Mouse (Mus musculus): ENCODE measurements at regions not wholly inside any gene's neighbourhood (a gene's known extent, or its start where the extent isn't known, plus 50 kb on each side); places are given as distances from the start of the nearest gene placed in this dataset.

- CTCF ChIA-PET = no interaction called here
These were observed 91.0 kb upstream of the Cadm1 start for GRCm38 (mm10) chr9:47438976-47439375.

- CTCF ChIA-PET = no interaction called here
These were observed 90.5 kb upstream of the Cadm1 start for GRCm38 (mm10) chr9:47439506-47439905.

GRCm38 (mm10) chr9:47440128-47440527 is 89.8 kb upstream of the Cadm1 start:
- CTCF ChIA-PET = no interaction called here

- CTCF ChIA-PET = no interaction called here
These were observed 88.8 kb upstream of the Cadm1 start for GRCm38 (mm10) chr9:47441155-47441554.

- CTCF ChIA-PET = no interaction called here
These were observed 85.8 kb upstream of the Cadm1 start for GRCm38 (mm10) chr9:47444168-47444567.

GRCm38 (mm10) chr9:47444752-47445151 is 85.2 kb upstream of the Cadm1 start:
- CTCF ChIA-PET = no interaction called here

GRCm38 (mm10) chr9:47445332-47445731 is 84.6 kb upstream of the Cadm1 start:
- CTCF ChIA-PET = no interaction called here

- CTCF ChIA-PET = no interaction called here
These were observed 77.2 kb upstream of the Cadm1 start for GRCm38 (mm10) chr9:47452752-47453151.

- CTCF ChIA-PET = no interaction called here
These were observed 71.1 kb upstream of the Cadm1 start for GRCm38 (mm10) chr9:47458721-47459418.

GRCm38 (mm10) chr9:47459461-47460049 is 70.4 kb upstream of the Cadm1 start:
- CTCF ChIA-PET = no interaction called here

GRCm38 (mm10) chr9:47460241-47460640 is 69.7 kb upstream of the Cadm1 start:
- CTCF ChIA-PET = no interaction called here

GRCm38 (mm10) chr9:47461915-47462314 is 68.1 kb upstream of the Cadm1 start:
- CTCF ChIA-PET = no interaction called here

- CTCF ChIA-PET = no interaction called here
These were observed 63.2 kb upstream of the Cadm1 start for GRCm38 (mm10) chr9:47466767-47467166.

GRCm38 (mm10) chr9:47467815-47468214 is 62.2 kb upstream of the Cadm1 start:
- CTCF ChIA-PET = no interaction called here

- CTCF ChIA-PET = no interaction called here
These were observed 60.4 kb upstream of the Cadm1 start for GRCm38 (mm10) chr9:47469576-47469975.

- CTCF ChIA-PET = interaction anchor here (0.6 kb wide), 1 partner anchor 71 kb away, joined by 25 read pairs; no protein-coding TSS in a partner anchor
These were observed 59.2 kb upstream of the Cadm1 start for GRCm38 (mm10) chr9:47470741-47471140.

- CTCF ChIA-PET = no interaction called here
These were observed 58.1 kb upstream of the Cadm1 start for GRCm38 (mm10) chr9:47471767-47472420.

GRCm38 (mm10) chr9:47473776-47474365 is 56.1 kb upstream of the Cadm1 start:
- CTCF ChIA-PET = no interaction called here

GRCm38 (mm10) chr9:47474776-47475175 is 55.2 kb upstream of the Cadm1 start:
- CTCF ChIA-PET = no interaction called here

- CTCF ChIA-PET = no interaction called here
These were observed 52.1 kb upstream of the Cadm1 start for GRCm38 (mm10) chr9:47477889-47478288.
